Mouse (Mus musculus): ENCODE results near the gene Egflam. TPM values are rescaled to one million over a fixed set of nuclear protein-coding genes. Genes with fewer than 3 reads are reported as not detected.

Gene Egflam
- polyA plus RNA-seq, 1 experiment: 8.0 TPM

- no peak for TF ChIP-seq POLR2A (IDR thresholded peaks at IDR 0.05; ENCODE audit: borderline replicate concordance, extremely low read depth, insufficient read depth, insufficient read length, poor library complexity, severe bottlenecking)
- TF ChIP-seq CTCF (IDR thresholded peaks at IDR 0.05; ENCODE audit: borderline replicate concordance, extremely low read depth, insufficient read depth, insufficient read length): no peak
- peak; percentile 22 for DNase-seq (ENCODE audit: low read depth)
Observed at GRCm38 (mm10) chr15:7340703-7341309, 57.4 kb downstream of the Egflam start.

- DNase-seq (ENCODE audit: low read depth): peak; percentile 6
- no peak for TF ChIP-seq CTCF (IDR thresholded peaks at IDR 0.05; ENCODE audit: borderline replicate concordance, extremely low read depth, insufficient read depth, insufficient read length)
- TF ChIP-seq POLR2A (IDR thresholded peaks at IDR 0.05; ENCODE audit: borderline replicate concordance, extremely low read depth, insufficient read depth, insufficient read length, poor library complexity, severe bottlenecking): no peak
Observed at GRCm38 (mm10) chr15:7334517-7335298, 63.5 kb downstream of the Egflam start.

- DNase-seq (ENCODE audit: low read depth): no peak
- TF ChIP-seq CTCF (IDR thresholded peaks at IDR 0.05; ENCODE audit: borderline replicate concordance, extremely low read depth, insufficient read depth, insufficient read length): no peak
- no peak for TF ChIP-seq POLR2A (IDR thresholded peaks at IDR 0.05; ENCODE audit: borderline replicate concordance, extremely low read depth, insufficient read depth, insufficient read length, poor library complexity, severe bottlenecking)
Observed at GRCm38 (mm10) chr15:7332875-7333274, 65.3 kb downstream of the Egflam start.

- TF ChIP-seq POLR2A (IDR thresholded peaks at IDR 0.05; ENCODE audit: borderline replicate concordance, extremely low read depth, insufficient read depth, insufficient read length, poor library complexity, severe bottlenecking) (no peak), CTCF (IDR thresholded peaks at IDR 0.05; ENCODE audit: borderline replicate concordance, extremely low read depth, insufficient read depth, insufficient read length) (no peak)
Observed at GRCm38 (mm10) chr15:7322599-7323311, 75.4 kb downstream of the Egflam start.

GRCm38 (mm10) chr15:7320901-7321300, 77.3 kb downstream of the Egflam start:
- DNase-seq (ENCODE audit: low read depth): no peak

More at GRCm38 (mm10) chr15:7322599-7323311, 75.4 kb downstream of the Egflam start:
- no peak for DNase-seq (ENCODE audit: low read depth)

GRCm38 (mm10) chr15:7315539-7315938, 82.7 kb downstream of the Egflam start:
- TF ChIP-seq CTCF (IDR thresholded peaks at IDR 0.05; ENCODE audit: borderline replicate concordance, extremely low read depth, insufficient read depth, insufficient read length): no peak
- TF ChIP-seq POLR2A (IDR thresholded peaks at IDR 0.05; ENCODE audit: borderline replicate concordance, extremely low read depth, insufficient read depth, insufficient read length, poor library complexity, severe bottlenecking): no peak
- no peak for DNase-seq (ENCODE audit: low read depth)

More at GRCm38 (mm10) chr15:7320901-7321300, 77.3 kb downstream of the Egflam start:
- no peak for TF ChIP-seq CTCF (IDR thresholded peaks at IDR 0.05; ENCODE audit: borderline replicate concordance, extremely low read depth, insufficient read depth, insufficient read length)
- TF ChIP-seq POLR2A (IDR thresholded peaks at IDR 0.05; ENCODE audit: borderline replicate concordance, extremely low read depth, insufficient read depth, insufficient read length, poor library complexity, severe bottlenecking): no peak

GRCm38 (mm10) chr15:7308711-7309110, 89.5 kb downstream of the Egflam start:
- TF ChIP-seq POLR2A (IDR thresholded peaks at IDR 0.05; ENCODE audit: borderline replicate concordance, extremely low read depth, insufficient read depth, insufficient read length, poor library complexity, severe bottlenecking) (no peak), CTCF (IDR thresholded peaks at IDR 0.05; ENCODE audit: borderline replicate concordance, extremely low read depth, insufficient read depth, insufficient read length) (no peak)

GRCm38 (mm10) chr15:7299892-7300291, 98.3 kb downstream of the Egflam start:
- TF ChIP-seq POLR2A (IDR thresholded peaks at IDR 0.05; ENCODE audit: borderline replicate concordance, extremely low read depth, insufficient read depth, insufficient read length, poor library complexity, severe bottlenecking) (no peak), CTCF (IDR thresholded peaks at IDR 0.05; ENCODE audit: borderline replicate concordance, extremely low read depth, insufficient read depth, insufficient read length) (no peak)

More at GRCm38 (mm10) chr15:7308711-7309110, 89.5 kb downstream of the Egflam start:
- DNase-seq (ENCODE audit: low read depth): no peak

GRCm38 (mm10) chr15:7295199-7295598, 103.0 kb downstream of the Egflam start:
- TF ChIP-seq CTCF (IDR thresholded peaks at IDR 0.05; ENCODE audit: borderline replicate concordance, extremely low read depth, insufficient read depth, insufficient read length): no peak
- TF ChIP-seq POLR2A (IDR thresholded peaks at IDR 0.05; ENCODE audit: borderline replicate concordance, extremely low read depth, insufficient read depth, insufficient read length, poor library complexity, severe bottlenecking): no peak
- DNase-seq (ENCODE audit: low read depth): no peak

More at GRCm38 (mm10) chr15:7299892-7300291, 98.3 kb downstream of the Egflam start:
- DNase-seq (ENCODE audit: low read depth): no peak

- no peak for TF ChIP-seq POLR2A (IDR thresholded peaks at IDR 0.05; ENCODE audit: borderline replicate concordance, extremely low read depth, insufficient read depth, insufficient read length, poor library complexity, severe bottlenecking)
- no peak for TF ChIP-seq CTCF (IDR thresholded peaks at IDR 0.05; ENCODE audit: borderline replicate concordance, extremely low read depth, insufficient read depth, insufficient read length)
- DNase-seq (ENCODE audit: low read depth): peak; percentile 54
Observed at GRCm38 (mm10) chr15:7292854-7293253, 105.3 kb downstream of the Egflam start.

- no peak for TF ChIP-seq CTCF (IDR thresholded peaks at IDR 0.05; ENCODE audit: borderline replicate concordance, extremely low read depth, insufficient read depth, insufficient read length)
- no peak for TF ChIP-seq POLR2A (IDR thresholded peaks at IDR 0.05; ENCODE audit: borderline replicate concordance, extremely low read depth, insufficient read depth, insufficient read length, poor library complexity, severe bottlenecking)
- no peak for DNase-seq (ENCODE audit: low read depth)
Observed at GRCm38 (mm10) chr15:7290003-7290402, 108.2 kb downstream of the Egflam start.

Measured in brain, embryonic 14.5 days (tissue).